Mouse (Mus musculus) hindbrain, embryonic 12.5 days (tissue): ENCODE results near the gene Yrdc. TPM values are rescaled to one million over a fixed set of nuclear protein-coding genes. Genes with fewer than 3 reads are reported as not detected.

Experiments used
- ATAC-seq: fragments of 200-750 bp; cut with Nextera tagmentation; 2 replicates; pipeline ENCODE4 v1.8.0; 2017; ENCODE audit warnings: moderate TSS enrichment; ENCODE audit not compliant: low FRiP score
- H3K27ac ChIP-seq: fragments of 300-500 bp; sonication (generic); 2 replicates; pipeline ENCODE4 v1.5.1; 2016; ENCODE audit warnings: mild to moderate bottlenecking
- H3K27me3 ChIP-seq: fragments of 300-500 bp; sonication (generic); 2 replicates; pipeline ENCODE4 v1.6.1; 2016; ENCODE audit warnings: mild to moderate bottlenecking
- H3K36me3 ChIP-seq: fragments of 300-500 bp; sonication (generic); 2 replicates; pipeline ENCODE4 v1.6.1; 2016; ENCODE audit warnings: mild to moderate bottlenecking
- H3K4me1 ChIP-seq: fragments of 300-500 bp; sonication (generic); 2 replicates; pipeline ENCODE4 v1.6.1; 2016
- H3K4me2 ChIP-seq: fragments of 300-500 bp; sonication (generic); replicated peaks from 2 replicates; pipeline ENCODE4 v1.6.1; 2016; ENCODE audit warnings: mild to moderate bottlenecking
- H3K4me3 ChIP-seq: fragments of 300-500 bp; sonication (generic); 2 replicates; pipeline ENCODE4 v1.5.1; 2016; ENCODE audit warnings: mild to moderate bottlenecking
- H3K9ac ChIP-seq: fragments of 300-500 bp; sonication (generic); 2 replicates; pipeline ENCODE4 v1.6.1; 2016; ENCODE audit warnings: mild to moderate bottlenecking, moderate library complexity
- H3K9me3 ChIP-seq: fragments of 300-500 bp; sonication (generic); replicated peaks from 2 replicates; pipeline ENCODE4 v1.6.1; 2016; ENCODE audit warnings: mild to moderate bottlenecking
- WGBS: fragments of 180-500 bp; shearing (Covaris S2); methylation state at CpG from one replicate; pipeline ENCODE4 v1.1.7; 2016; 5-methylcytosine and 5-hydroxymethylcytosine counted together
- polyA plus RNA-seq: library from polyadenylated mRNA; unstranded; fragments of >200 nt; fragmentation: Nextera tagmentation; extraction: Ambion mirVana; gene quantifications from 2 replicates; pipeline ENCODE4 v1.2.1, GENCODE M21; 2016

The Yrdc gene
- 44.4 and 48.5 TPM in 2 replicates for polyA plus RNA-seq

DNA sequence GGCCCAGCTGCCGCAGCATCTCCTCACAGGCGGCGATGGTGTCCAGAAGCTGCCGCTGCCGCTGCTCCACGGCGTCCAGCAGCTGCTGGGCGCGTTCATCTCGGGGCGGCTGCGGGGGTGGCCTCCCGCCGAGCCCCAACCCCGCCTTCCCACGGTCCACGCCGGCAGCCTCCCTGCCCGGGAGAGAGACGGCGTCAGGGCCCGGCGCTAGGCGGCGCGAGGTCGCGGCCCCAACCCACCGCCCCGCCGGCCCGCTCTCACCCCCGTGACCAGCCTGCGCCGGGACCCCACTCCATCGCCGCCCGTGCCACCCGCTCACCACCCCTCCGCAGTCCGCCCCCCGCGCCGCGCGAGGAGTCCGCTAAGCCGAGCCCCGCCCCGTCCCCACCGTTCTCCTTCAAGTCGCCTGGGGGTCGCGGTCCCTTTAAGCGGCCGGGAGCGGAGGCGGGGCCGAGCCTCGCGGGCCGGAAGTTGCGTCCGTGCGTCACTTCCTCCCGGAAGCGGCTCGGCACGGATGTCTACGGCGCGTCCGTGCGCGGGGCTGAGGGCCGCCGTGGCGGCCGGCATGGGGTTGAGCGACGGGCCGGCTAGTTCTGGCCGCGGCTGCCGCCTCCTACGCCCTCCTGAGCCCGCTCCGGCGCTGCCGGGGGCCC lies at the start of gene Yrdc:
Gene Yrdc, plus strand, starts transcription at position 419 of the 653 bp plus-strand sequence.
- WGBS = under 1% methylated on average over 87 of the region's 90 CpGs
- Histone ChIP-seq H3K4me1 (peaks cover 29% of the 10 kb centered on the region), H3K27me3 (no peaks in the 10 kb centered on the region), H3K9me3 (no peaks in the 10 kb centered on the region), H3K27ac (peak within 1 kb of the TSS; percentile 96), H3K9ac (peak within 1 kb of the TSS; percentile 95), H3K4me3 (peak within 1 kb of the TSS; percentile 100), H3K36me3 (peaks cover 26% of the 10 kb centered on the region), H3K4me2 (peak within 1 kb of the TSS; percentile 87)
- ATAC-seq = peak; percentile 96

DNA sequence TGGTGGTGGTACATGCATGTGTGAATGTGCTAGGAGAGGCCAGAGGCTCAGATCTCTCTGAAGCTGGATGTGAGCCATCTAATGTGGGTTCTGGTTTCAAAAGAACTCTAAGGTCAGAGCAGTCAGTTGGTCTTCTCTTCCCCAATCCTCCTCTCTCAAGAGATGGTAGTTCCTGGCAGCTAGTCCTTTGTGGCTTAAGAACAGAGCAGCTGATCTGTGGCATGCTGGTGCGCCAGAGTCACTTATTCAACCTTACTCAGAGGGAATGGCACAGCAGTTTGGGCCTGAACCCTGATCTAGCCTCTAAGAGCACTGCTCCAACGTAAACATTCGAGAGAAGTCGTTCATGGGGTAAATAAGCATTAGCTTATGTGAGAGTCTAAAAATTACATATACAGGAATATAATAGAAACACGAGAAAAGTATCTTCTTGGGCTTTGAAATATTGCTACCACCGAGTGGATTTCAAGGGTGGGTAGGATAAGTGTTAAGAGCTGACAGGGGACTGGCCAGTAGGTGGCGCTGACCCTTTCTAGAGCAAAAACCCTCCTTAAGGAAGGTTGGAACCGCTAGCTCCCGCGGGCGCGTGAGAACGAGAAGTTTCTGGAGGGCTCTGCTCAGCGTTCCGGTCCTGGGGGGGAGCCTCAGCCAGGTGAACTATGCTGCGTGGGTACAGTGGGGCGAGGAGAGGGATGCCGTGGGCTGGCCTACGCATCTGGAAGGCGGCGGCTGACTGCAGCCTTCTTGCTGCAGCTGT lies 48.7 kb upstream of the Yrdc start, which contains the start of gene Mtf1:
Gene Mtf1, plus strand, starts transcription at position 553 of the 757 bp plus-strand sequence.
- Histone ChIP-seq H3K4me1 (peaks cover 18% of the 10 kb centered on the region), H3K27me3 (no peaks in the 10 kb centered on the region), H3K36me3 (peaks cover 42% of the 10 kb centered on the region), H3K4me2 (peak within 1 kb of the TSS; percentile 90), H3K9me3 (no peaks in the 10 kb centered on the region), H3K27ac (peak within 1 kb of the TSS; percentile 94), H3K4me3 (peak within 1 kb of the TSS; percentile 84), H3K9ac (peak within 1 kb of the TSS; percentile 86)
- 3% methylated on average over 21 of the region's 21 CpGs for WGBS
- peak; percentile 86 for ATAC-seq

- peaks cover 18% of the 10 kb centered on the region for H3K4me1 ChIP-seq
- H3K4me3 ChIP-seq = peak overlapping the region; percentile 84
- peak; percentile 100 for ATAC-seq
- no peaks in the 10 kb centered on the region for H3K9me3 ChIP-seq
- peaks cover 44% of the 10 kb centered on the region for H3K36me3 ChIP-seq
- peak overlapping the region; percentile 86 for H3K9ac ChIP-seq
- H3K4me2 ChIP-seq = peak overlapping the region; percentile 90
- peak overlapping the region; percentile 94 for H3K27ac ChIP-seq
- no peaks in the 10 kb centered on the region for H3K27me3 ChIP-seq
- 2% methylated on average over 51 of the region's 53 CpGs for WGBS
Measured at GRCm38 (mm10) chr4:124802309-124803260, 47.9 kb upstream of the Yrdc start.

DNA sequence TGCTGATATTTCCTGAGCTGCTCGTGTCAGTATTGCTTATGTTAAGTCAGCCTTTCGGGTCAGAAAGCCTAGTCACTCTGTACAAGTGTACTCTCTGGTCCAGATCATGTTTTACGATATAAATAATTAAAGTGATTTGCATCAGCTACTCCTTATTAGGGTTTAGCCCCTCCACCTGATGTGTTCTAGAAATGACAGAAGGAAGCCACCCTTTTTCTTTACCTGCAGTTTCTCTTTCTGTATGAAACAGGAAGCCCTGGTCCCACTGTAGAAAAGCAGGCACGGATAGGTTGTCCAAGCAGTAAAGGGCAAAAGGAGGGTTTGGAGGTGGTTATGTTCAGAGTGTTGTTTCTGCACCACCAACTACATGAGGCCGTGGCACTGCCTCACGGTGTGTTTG lies 47.1 kb upstream of the Yrdc start:
- Histone ChIP-seq H3K4me2 (peak overlapping the region; percentile 90), H3K4me1 (peaks cover 21% of the 10 kb centered on the region), H3K4me3 (peak overlapping the region; percentile 84), H3K36me3 (peaks cover 43% of the 10 kb centered on the region), H3K27ac (no peak overlapping the region), H3K9ac (peak overlapping the region; percentile 86), H3K9me3 (no peaks in the 10 kb centered on the region), H3K27me3 (no peaks in the 10 kb centered on the region)
- WGBS = 81% methylated on average over 6 of the region's 6 CpGs
- no peak for ATAC-seq

DNA sequence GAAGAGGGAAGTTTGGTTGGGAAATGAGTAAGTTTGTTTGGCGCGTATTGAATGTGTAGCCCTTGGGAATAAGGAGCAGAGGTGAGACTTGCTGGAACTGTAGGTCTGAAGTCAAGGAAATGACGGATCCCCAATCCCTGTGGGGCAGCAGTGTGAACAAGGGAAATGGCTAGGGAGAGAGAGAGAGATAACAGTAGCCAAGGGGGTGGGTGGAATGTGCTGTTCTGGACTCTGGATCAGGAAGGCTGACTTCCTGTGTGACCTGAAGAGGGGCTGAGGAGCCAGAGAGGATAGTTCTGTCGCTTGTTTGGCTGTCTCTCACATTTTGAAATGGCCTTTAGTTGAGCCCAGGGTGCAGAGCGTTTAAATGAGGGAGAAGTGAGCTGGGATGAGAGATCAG lies 42.0 kb upstream of the Yrdc start:
- H3K9me3 ChIP-seq = no peaks in the 10 kb centered on the region
- no peak overlapping the region for H3K27ac ChIP-seq
- no peak overlapping the region for H3K4me2 ChIP-seq
- H3K4me1 ChIP-seq = peaks cover 21% of the 10 kb centered on the region
- no peaks in the 10 kb centered on the region for H3K27me3 ChIP-seq
- H3K9ac ChIP-seq = no peak overlapping the region
- H3K4me3 ChIP-seq = no peak overlapping the region
- ATAC-seq = no peak
- H3K36me3 ChIP-seq = peaks cover 37% of the 10 kb centered on the region
- 88% methylated on average over 5 of the region's 5 CpGs for WGBS

DNA sequence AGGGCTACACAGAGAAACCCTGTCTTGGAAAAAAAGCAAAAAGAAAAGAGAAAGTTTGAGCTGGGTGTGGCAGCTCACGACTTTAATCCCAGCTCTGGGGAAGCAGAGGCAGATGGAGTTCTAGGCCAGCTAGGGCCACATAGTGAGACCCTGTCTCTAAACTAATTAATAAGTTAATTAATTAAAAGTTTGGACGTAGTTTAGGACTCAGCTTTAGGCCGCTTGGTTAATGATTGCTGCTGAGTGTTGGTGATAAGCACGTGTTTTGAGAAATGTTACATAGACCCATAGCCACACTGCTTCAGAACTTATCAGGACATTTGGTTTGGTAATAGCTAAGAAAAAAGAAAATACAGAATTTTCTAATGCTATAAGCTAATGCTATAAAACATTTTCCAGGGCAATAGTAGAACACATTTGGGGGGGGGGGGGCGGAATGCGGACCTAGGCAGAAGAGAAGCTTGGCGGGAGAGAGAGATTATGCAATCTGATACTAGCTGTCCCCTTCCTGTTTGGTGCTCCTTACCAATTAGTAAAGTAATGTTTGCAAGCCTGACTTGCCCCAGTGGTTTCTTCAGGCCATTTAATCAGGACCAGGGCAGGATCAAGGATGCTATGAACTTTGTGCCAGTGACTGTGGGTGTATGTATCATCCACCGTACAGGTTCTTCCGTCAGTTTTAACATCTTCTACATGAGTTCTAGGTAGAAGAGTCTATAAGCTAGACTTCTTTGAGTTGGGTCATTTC lies 41.2 kb upstream of the Yrdc start:
- H3K9me3 ChIP-seq = no peaks in the 10 kb centered on the region
- H3K36me3 ChIP-seq = peaks cover 37% of the 10 kb centered on the region
- no peaks in the 10 kb centered on the region for H3K27me3 ChIP-seq
- no peak overlapping the region for H3K9ac ChIP-seq
- no peak overlapping the region for H3K27ac ChIP-seq
- H3K4me3 ChIP-seq = no peak overlapping the region
- WGBS = 87% methylated on average over 9 of the region's 9 CpGs
- H3K4me2 ChIP-seq = no peak overlapping the region
- H3K4me1 ChIP-seq = peaks cover 18% of the 10 kb centered on the region
- no peak for ATAC-seq

GRCm38 (mm10) chr4:124810056-124810455 lies 40.4 kb upstream of the Yrdc start:
- Histone ChIP-seq H3K9ac (no peak overlapping the region), H3K4me3 (no peak overlapping the region), H3K4me2 (no peak overlapping the region), H3K9me3 (no peaks in the 10 kb centered on the region), H3K27me3 (no peaks in the 10 kb centered on the region), H3K4me1 (peaks cover 18% of the 10 kb centered on the region), H3K36me3 (peaks cover 32% of the 10 kb centered on the region), H3K27ac (no peak overlapping the region)
- ATAC-seq = no peak
- WGBS = 91% methylated on average over 7 of the region's 7 CpGs

- 24% methylated on average over 9 of the region's 9 CpGs for WGBS
- H3K27ac ChIP-seq = no peak overlapping the region
- peaks cover 17% of the 10 kb centered on the region for H3K4me1 ChIP-seq
- no peak overlapping the region for H3K4me3 ChIP-seq
- no peaks in the 10 kb centered on the region for H3K27me3 ChIP-seq
- H3K4me2 ChIP-seq = no peak overlapping the region
- no peak for ATAC-seq
- peaks cover 20% of the 10 kb centered on the region for H3K36me3 ChIP-seq
- no peak overlapping the region; the same call in 1 of the 2 replicates for H3K9ac ChIP-seq
- H3K9me3 ChIP-seq = no peaks in the 10 kb centered on the region
Measured at GRCm38 (mm10) chr4:124811347-124811975, 39.0 kb upstream of the Yrdc start.

GRCm38 (mm10) chr4:124815901-124816300 lies 34.6 kb upstream of the Yrdc start:
- Histone ChIP-seq H3K27ac (no peak overlapping the region), H3K9me3 (no peaks in the 10 kb centered on the region), H3K9ac (no peak overlapping the region), H3K27me3 (no peaks in the 10 kb centered on the region), H3K4me2 (no peak overlapping the region), H3K4me3 (no peak overlapping the region), H3K36me3 (peaks cover 10% of the 10 kb centered on the region), H3K4me1 (peaks cover 20% of the 10 kb centered on the region)
- 93% methylated on average over 11 of the region's 11 CpGs for WGBS
- ATAC-seq = no peak

DNA sequence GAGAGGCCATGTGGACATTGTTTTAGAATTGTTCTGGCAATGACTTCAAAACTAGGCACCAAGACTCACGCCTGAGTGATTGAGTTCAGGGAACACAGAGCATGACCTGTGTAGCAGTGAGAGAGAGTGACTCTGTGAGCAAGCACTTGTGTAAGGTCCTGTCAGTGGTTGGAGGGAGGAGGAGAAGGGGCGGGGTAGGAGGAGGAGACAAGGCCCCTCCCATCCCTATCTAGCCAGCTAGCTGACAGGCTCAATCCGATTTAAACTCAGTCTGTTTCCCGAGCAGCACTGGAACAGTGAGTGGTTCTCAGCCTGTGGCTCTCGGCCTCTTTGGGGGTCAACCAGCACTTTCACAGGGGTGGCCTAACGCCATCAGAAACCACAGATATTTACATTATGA lies 32.7 kb upstream of the Yrdc start:
- Histone ChIP-seq H3K4me2 (no peak overlapping the region), H3K4me3 (no peak overlapping the region), H3K9ac (no peak overlapping the region), H3K9me3 (no peaks in the 10 kb centered on the region), H3K36me3 (peaks cover 16% of the 10 kb centered on the region), H3K27ac (no peak overlapping the region), H3K4me1 (peaks cover 9% of the 10 kb centered on the region), H3K27me3 (no peaks in the 10 kb centered on the region)
- 24% methylated on average over 6 of the region's 6 CpGs for WGBS
- no peak for ATAC-seq

DNA sequence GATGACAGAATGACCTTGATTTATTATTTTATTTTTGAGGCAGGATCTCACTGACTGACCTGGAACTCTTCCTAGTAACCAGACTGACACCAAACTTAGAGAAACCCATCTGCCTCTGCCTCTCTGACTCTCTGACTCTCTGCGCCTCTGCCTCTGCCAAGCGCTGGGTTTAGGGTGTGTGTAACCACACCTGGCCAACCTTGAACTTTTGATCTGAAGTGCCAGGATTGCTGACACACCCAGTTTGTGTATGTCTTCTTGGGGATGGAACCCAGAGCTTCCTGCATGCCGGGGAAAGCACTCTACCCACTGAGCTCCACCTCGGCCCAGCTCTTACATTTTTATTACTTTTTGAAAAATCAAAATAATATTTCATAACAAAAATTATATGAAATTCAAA lies 31.6 kb upstream of the Yrdc start:
- no peak overlapping the region for H3K4me2 ChIP-seq
- 96% methylated on average over 4 of the region's 4 CpGs for WGBS
- no peaks in the 10 kb centered on the region for H3K27me3 ChIP-seq
- H3K36me3 ChIP-seq = peaks cover 26% of the 10 kb centered on the region
- peaks cover 9% of the 10 kb centered on the region for H3K4me1 ChIP-seq
- no peak for ATAC-seq
- H3K9ac ChIP-seq = no peak overlapping the region
- no peak overlapping the region for H3K27ac ChIP-seq
- H3K9me3 ChIP-seq = no peaks in the 10 kb centered on the region
- H3K4me3 ChIP-seq = no peak overlapping the region
